Mouse (Mus musculus): Measurements from ENCODE around the gene Tmem158.

GRCm38 (mm10) chr9:123243988-123244387 lies 16.6 kb downstream of the Tmem158 start:
- TF ChIP-seq POLR2A (IDR thresholded peaks at IDR 0.05; ENCODE audit: low read depth, low read length) (no peak), CTCF (conservative IDR thresholded peaks at IDR 0.05; ENCODE audit: insufficient read depth, insufficient read length, low read depth, low read length) (no peak)
